Mouse (Mus musculus) embryonic facial prominence, embryonic 15.5 days (tissue): ENCODE data around the gene Rnf149. TPM values are rescaled to one million over a fixed set of nuclear protein-coding genes. Genes with fewer than 3 reads are reported as not detected.

Source experiments
- ATAC-seq: fragments of 200-750 bp; cut with Nextera tagmentation; 2 replicates; pipeline ENCODE4 v1.8.0; 2017; ENCODE audit warnings: low read depth, moderate TSS enrichment; ENCODE audit not compliant: insufficient number of reproducible peaks, low FRiP score, low TSS enrichment
- H3K27ac ChIP-seq: fragments of 300-500 bp; sonication (generic); replicated peaks from 2 replicates; pipeline ENCODE4 v1.5.1; 2015; ENCODE audit warnings: mild to moderate bottlenecking, inconsistent platforms
- H3K27me3 ChIP-seq: fragments of 300-500 bp; sonication (generic); 2 replicates; pipeline ENCODE4 v1.6.1; 2015; ENCODE audit warnings: inconsistent platforms
- H3K36me3 ChIP-seq: fragments of 300-500 bp; sonication (generic); 2 replicates; pipeline ENCODE4 v1.6.1; 2015; ENCODE audit warnings: mild to moderate bottlenecking, inconsistent platforms
- H3K4me1 ChIP-seq: fragments of 300-500 bp; sonication (generic); 2 replicates; pipeline ENCODE4 v1.6.1; 2015; ENCODE audit warnings: inconsistent platforms
- H3K4me2 ChIP-seq: fragments of 300-500 bp; sonication (generic); replicated peaks from 2 replicates; pipeline ENCODE4 v1.6.1; 2015; ENCODE audit warnings: mild to moderate bottlenecking, inconsistent platforms
- H3K4me3 ChIP-seq: fragments of 300-500 bp; sonication (generic); replicated peaks from 2 replicates; pipeline ENCODE4 v1.5.1; 2015; ENCODE audit warnings: mild to moderate bottlenecking, inconsistent platforms
- H3K9ac ChIP-seq: fragments of 300-500 bp; sonication (generic); 2 replicates; pipeline ENCODE4 v1.6.1; 2015; ENCODE audit warnings: inconsistent platforms
- H3K9me3 ChIP-seq: fragments of 300-500 bp; sonication (generic); replicated peaks from 2 replicates; pipeline ENCODE4 v1.6.1; 2016; ENCODE audit warnings: inconsistent platforms
- WGBS: fragments of 180-500 bp; shearing (Covaris S2); methylation state at CpG from one replicate; pipeline ENCODE4 v1.1.7; 2015; 5-methylcytosine and 5-hydroxymethylcytosine counted together
- polyA plus RNA-seq: library from polyadenylated mRNA; unstranded; fragments of >200 nt; fragmentation: Nextera tagmentation; extraction: Ambion mirVana; gene quantifications from 2 replicates; pipeline ENCODE4 v1.2.1, GENCODE M21; 2015

Rnf149 gene
- polyA plus RNA-seq, 1 experiment from 2014 or later: 36.0 TPM

GRCm38 (mm10) chr1:39575778-39576375, 1.3 kb downstream of the Rnf149 start:
- Histone ChIP-seq H3K4me3 (peak overlapping the region; percentile 96), H3K4me2 (peak overlapping the region; percentile 62), H3K4me1 (peaks cover 27% of the 10 kb centered on the region), H3K27me3 (no peaks in the 10 kb centered on the region), H3K9me3 (no peaks in the 10 kb centered on the region), H3K9ac (peak overlapping the region; percentile 93), H3K36me3 (no peaks in the 10 kb centered on the region), H3K27ac (peak overlapping the region; percentile 100)
- ATAC-seq: no peak
- WGBS: 7% methylated on average over 8 of the region's 8 CpGs

- no peak overlapping the region for H3K27ac ChIP-seq
- no peak overlapping the region for H3K4me3 ChIP-seq
- 78% methylated on average over 7 of the region's 7 CpGs for WGBS
- no peak overlapping the region for H3K4me2 ChIP-seq
- H3K9me3 ChIP-seq: no peaks in the 10 kb centered on the region
- no peak for ATAC-seq
- peaks cover 27% of the 10 kb centered on the region for H3K4me1 ChIP-seq
- no peak overlapping the region for H3K9ac ChIP-seq
- H3K36me3 ChIP-seq: no peaks in the 10 kb centered on the region
- no peaks in the 10 kb centered on the region for H3K27me3 ChIP-seq
Observed at GRCm38 (mm10) chr1:39573890-39574289, 3.3 kb downstream of the Rnf149 start.

DNA sequence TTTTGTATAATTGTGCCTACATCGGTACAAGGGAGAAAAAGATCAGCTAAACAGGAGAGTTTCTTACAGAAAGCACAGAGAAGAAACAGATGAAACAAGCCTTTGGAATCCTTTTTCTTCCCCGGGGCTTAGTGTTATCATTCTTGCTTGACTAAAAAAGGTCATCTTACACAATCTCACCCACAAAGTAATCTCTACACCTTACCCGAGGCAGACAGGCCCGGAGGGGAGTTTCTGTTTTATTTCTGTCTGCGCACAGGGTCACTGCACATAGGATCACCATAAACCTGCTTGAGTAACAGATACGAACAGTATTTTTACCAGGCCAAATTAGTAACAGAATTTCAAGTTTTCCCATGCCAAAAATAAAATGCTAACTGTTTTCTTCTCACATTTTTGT, 5.6 kb downstream of the Rnf149 start:
- Histone ChIP-seq H3K4me3 (no peak overlapping the region), H3K4me2 (no peak overlapping the region), H3K4me1 (peaks cover 22% of the 10 kb centered on the region), H3K36me3 (no peaks in the 10 kb centered on the region), H3K27me3 (no peaks in the 10 kb centered on the region), H3K9ac (no peak overlapping the region), H3K9me3 (no peaks in the 10 kb centered on the region), H3K27ac (no peak overlapping the region)
- no peak for ATAC-seq
- WGBS: 38% methylated on average over 6 of the region's 6 CpGs

DNA sequence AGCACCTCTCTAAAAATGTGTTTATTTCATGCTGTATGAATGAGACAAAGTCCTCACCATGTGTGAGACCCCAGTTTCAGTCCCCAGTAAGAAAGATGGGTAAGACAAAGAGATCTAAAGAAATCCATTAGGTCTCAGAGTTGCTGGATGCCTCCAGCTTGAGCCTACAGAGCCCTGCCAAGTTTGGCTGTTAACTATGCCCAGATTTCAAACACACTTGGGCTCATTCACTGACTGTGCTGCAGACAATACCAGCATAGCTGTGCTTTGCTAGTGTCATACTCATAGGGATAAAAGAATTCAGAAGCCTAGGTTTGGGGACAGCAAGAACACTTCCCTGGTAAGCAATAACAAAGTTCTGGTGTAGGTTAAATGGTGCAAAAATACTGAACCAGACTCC, 9.1 kb downstream of the Rnf149 start:
- peaks cover 14% of the 10 kb centered on the region for H3K36me3 ChIP-seq
- H3K9ac ChIP-seq: no peak overlapping the region
- peaks cover 5% of the 10 kb centered on the region; the same call in 1 of the 2 replicates for H3K4me1 ChIP-seq
- no peaks in the 10 kb centered on the region for H3K9me3 ChIP-seq
- ATAC-seq: no peak
- H3K4me3 ChIP-seq: no peak overlapping the region
- H3K27me3 ChIP-seq: no peaks in the 10 kb centered on the region
- H3K27ac ChIP-seq: no peak overlapping the region
- H3K4me2 ChIP-seq: no peak overlapping the region

DNA sequence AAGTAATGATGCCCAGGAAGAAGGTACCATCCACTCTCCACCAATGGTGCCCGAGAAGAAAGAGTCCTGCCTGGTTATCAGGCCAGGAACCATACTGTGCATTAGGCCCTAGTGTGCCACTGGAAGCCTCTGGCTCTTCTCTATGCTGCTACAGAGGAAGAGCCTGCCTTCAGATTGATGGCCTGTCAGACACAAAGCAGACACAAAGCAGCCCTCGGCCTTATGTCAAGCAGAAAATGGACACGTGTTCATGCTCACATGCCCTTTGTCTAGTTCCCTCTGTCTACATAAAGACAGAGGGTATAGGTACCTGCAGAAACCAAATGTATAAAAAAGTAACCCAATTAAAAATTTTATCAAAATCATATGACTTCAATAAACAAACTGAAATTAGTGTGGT, 12.6 kb downstream of the Rnf149 start:
- 77% methylated on average over 3 of the region's 3 CpGs for WGBS
- Histone ChIP-seq H3K36me3 (peaks cover 25% of the 10 kb centered on the region), H3K4me3 (no peak overlapping the region), H3K27ac (no peak overlapping the region), H3K9ac (no peak overlapping the region), H3K9me3 (no peaks in the 10 kb centered on the region), H3K27me3 (no peaks in the 10 kb centered on the region), H3K4me1 (no peaks in the 10 kb centered on the region; the same call in 1 of the 2 replicates), H3K4me2 (no peak overlapping the region)
- no peak for ATAC-seq

- Histone ChIP-seq H3K9ac (no peak overlapping the region), H3K27me3 (no peaks in the 10 kb centered on the region), H3K9me3 (no peaks in the 10 kb centered on the region), H3K4me1 (no peaks in the 10 kb centered on the region; the same call in 1 of the 2 replicates), H3K36me3 (peaks cover 25% of the 10 kb centered on the region), H3K4me3 (no peak overlapping the region), H3K4me2 (no peak overlapping the region), H3K27ac (no peak overlapping the region)
- no peak for ATAC-seq
- WGBS: 91% methylated on average over 7 of the region's 7 CpGs
Observed at GRCm38 (mm10) chr1:39563161-39563560, 14.0 kb downstream of the Rnf149 start.

DNA sequence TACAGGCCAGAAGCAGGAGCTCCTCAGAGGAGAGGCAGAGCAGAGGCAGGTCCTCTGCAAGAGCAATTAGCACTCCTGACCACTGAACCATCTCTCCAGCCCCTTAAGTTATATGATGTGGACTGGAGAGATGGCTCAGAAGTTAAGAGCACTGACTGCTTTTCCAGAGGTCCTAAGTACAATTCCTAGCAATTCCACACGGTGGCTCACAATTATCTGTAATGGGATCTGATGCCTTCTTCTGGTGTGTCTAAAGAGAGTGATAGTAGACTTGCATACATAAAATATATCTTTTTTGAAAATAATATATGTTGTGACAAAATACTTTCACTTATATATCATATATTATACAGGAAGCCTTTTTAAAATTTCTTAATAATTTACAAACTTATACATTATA, 15.3 kb downstream of the Rnf149 start:
- H3K9ac ChIP-seq: no peak overlapping the region
- no peak for ATAC-seq
- 31% methylated on average over 1 of the region's 1 CpGs for WGBS

DNA sequence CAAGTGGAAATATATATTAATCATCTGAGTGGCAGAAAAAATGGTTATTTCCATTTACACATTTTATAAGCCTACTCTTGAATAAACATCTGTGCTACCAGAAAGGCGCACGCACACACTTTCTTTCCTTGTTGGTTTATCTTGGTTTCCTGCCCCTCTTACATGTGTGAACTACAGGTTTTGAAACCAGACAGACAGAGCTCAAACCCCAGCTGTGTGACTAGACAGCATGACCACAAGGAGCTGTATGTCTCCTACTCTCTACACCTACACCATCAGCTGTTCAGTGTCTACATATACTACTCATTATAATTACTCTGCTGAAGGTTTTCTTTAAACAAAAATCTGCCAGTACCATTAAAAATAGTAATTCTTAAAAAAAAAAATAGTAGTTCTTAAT, 18.2 kb downstream of the Rnf149 start:
- Histone ChIP-seq H3K4me3 (no peak overlapping the region), H3K27me3 (no peaks in the 10 kb centered on the region), H3K36me3 (peaks cover 44% of the 10 kb centered on the region), H3K4me1 (no peaks in the 10 kb centered on the region), H3K27ac (no peak overlapping the region), H3K4me2 (no peak overlapping the region), H3K9me3 (no peaks in the 10 kb centered on the region), H3K9ac (no peak overlapping the region)
- 95% methylated on average over 2 of the region's 2 CpGs for WGBS
- no peak for ATAC-seq

More for the DNA sequence above, 15.3 kb downstream of the Rnf149 start:
- H3K9me3 ChIP-seq: no peaks in the 10 kb centered on the region
- H3K27me3 ChIP-seq: no peaks in the 10 kb centered on the region
- no peaks in the 10 kb centered on the region for H3K4me1 ChIP-seq
- no peak overlapping the region for H3K4me2 ChIP-seq
- no peak overlapping the region for H3K4me3 ChIP-seq
- H3K36me3 ChIP-seq: peaks cover 31% of the 10 kb centered on the region
- H3K27ac ChIP-seq: no peak overlapping the region

DNA sequence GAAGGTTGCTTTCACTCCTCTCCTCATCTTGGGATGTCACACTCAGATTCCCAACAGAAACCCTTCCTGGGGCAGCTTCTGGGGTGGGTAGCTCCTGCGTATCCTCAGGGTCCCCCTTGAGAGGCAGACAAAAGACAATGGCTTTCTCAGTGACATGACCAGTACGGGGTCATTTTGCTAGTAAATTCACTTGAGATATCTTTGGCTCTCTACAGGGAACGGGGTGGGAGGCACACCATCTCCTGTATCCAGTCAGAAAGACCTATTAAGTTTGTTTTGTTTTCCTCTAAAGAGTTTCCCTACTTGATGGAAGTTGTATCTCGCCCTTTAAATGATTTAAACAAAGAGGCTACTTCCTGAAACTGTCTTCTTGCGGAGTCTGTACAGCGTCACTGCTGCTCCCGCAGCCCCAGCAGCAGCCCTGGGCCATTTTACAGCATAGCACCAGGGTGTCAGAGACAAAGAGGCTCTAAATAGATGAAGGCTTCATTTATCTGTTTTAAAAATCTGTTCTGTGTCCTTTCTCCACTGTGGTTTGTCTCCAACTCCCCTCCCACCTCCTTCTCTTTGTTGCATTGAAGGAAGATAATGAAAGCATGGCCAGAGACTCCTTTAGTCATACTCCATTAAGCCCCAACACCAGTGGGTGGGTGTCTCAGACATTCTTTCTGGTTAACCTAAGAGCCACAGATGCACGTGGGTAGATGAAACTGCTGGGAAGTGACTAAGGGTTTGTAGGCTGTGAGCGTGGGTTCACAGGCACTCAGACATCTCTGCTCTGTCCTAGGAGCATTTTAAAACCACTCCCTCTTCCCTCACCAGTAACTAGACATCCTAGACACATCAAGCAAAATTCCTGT, 21.4 kb downstream of the Rnf149 start:
- H3K4me2 ChIP-seq: no peak overlapping the region
- peaks cover 46% of the 10 kb centered on the region for H3K36me3 ChIP-seq
- 52% methylated on average over 9 of the region's 9 CpGs for WGBS
- no peak for ATAC-seq
- H3K27ac ChIP-seq: no peak overlapping the region; the same call in 1 of the 2 replicates
- H3K4me3 ChIP-seq: no peak overlapping the region
- H3K27me3 ChIP-seq: no peaks in the 10 kb centered on the region
- H3K9ac ChIP-seq: no peak overlapping the region
- no peaks in the 10 kb centered on the region for H3K9me3 ChIP-seq
- H3K4me1 ChIP-seq: no peaks in the 10 kb centered on the region

DNA sequence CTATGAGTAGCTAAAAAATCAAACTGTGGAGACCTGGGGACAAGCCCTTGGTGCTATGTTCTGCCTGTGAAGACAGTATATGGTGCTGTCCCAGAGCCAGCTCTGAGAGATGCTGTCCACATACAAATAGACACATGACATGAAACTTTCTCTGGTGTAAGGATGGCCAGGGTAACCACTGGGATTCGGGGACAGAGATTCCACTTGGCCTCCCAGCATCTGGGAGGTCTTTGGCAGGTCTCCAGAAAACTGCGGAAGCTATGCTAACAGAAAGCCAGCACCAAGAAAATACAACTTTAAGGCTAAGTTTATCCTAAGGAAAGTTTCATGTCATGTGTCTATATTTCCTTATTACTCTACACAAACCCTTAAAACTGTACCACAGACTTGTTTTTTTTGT, 27.4 kb downstream of the Rnf149 start:
- 69% methylated on average over 2 of the region's 2 CpGs for WGBS
- H3K4me2 ChIP-seq: no peak overlapping the region
- no peaks in the 10 kb centered on the region for H3K27me3 ChIP-seq
- H3K36me3 ChIP-seq: peaks cover 54% of the 10 kb centered on the region
- H3K9me3 ChIP-seq: no peaks in the 10 kb centered on the region
- H3K4me1 ChIP-seq: no peaks in the 10 kb centered on the region
- no peak overlapping the region for H3K27ac ChIP-seq
- no peak overlapping the region for H3K9ac ChIP-seq
- ATAC-seq: no peak
- H3K4me3 ChIP-seq: no peak overlapping the region

DNA sequence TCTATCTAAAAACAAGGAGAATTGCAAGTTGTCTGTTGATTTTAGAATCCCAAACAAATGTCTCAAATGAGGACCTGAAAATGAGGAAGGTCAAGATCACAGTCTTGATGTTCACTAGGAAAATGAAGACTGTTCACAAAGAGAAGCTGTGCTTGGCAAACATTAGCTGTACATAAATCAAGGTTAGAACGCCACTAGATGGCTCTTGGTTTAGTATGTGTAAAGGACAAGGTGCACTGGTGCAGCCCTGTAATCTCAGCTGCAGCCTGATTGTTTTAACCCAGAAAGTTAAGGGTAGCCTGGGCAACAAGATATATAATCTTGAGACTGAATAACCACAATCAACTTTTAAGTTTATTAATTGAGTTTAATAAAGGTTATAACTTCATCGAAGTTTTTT, 30.0 kb downstream of the Rnf149 start:
- Histone ChIP-seq H3K4me2 (no peak overlapping the region), H3K36me3 (peaks cover 60% of the 10 kb centered on the region), H3K27ac (no peak overlapping the region), H3K4me1 (no peaks in the 10 kb centered on the region), H3K27me3 (no peaks in the 10 kb centered on the region), H3K9me3 (no peaks in the 10 kb centered on the region), H3K9ac (no peak overlapping the region), H3K4me3 (no peak overlapping the region)
- 66% methylated on average over 2 of the region's 2 CpGs for WGBS
- ATAC-seq: no peak
